Mouse (Mus musculus) stomach, embryonic 15.5 days (tissue): Measurements from ENCODE around the gene Usp32. TPM values are rescaled to one million over a fixed set of nuclear protein-coding genes. Genes with fewer than 3 reads are reported as not detected.
"Not testable (repeated sequence)": the region's sequence is repeated elsewhere in the genome, so short reads cannot be mapped to it uniquely, and the experiment has no call there.

Source experiments
- ATAC-seq: fragments of 200-750 bp; cut with Nextera tagmentation; 2 replicates; pipeline ENCODE4 v1.8.0; 2017; ENCODE audit warnings: low read depth, moderate number of reproducible peaks, moderate TSS enrichment; ENCODE audit not compliant: insufficient read depth, low FRiP score
- H3K27ac ChIP-seq: fragments of 300-500 bp; sonication (generic); 2 replicates; pipeline ENCODE4 v1.5.1; 2015; ENCODE audit warnings: mild to moderate bottlenecking, inconsistent platforms
- H3K27me3 ChIP-seq: fragments of 300-500 bp; sonication (generic); replicated peaks from 2 replicates; pipeline ENCODE4 v1.6.1; 2015; ENCODE audit warnings: inconsistent platforms
- H3K36me3 ChIP-seq: fragments of 300-500 bp; sonication (generic); 2 replicates; pipeline ENCODE4 v1.6.1; 2015; ENCODE audit warnings: inconsistent platforms
- H3K4me1 ChIP-seq: fragments of 300-500 bp; sonication (generic); 2 replicates; pipeline ENCODE4 v1.6.1; 2015; ENCODE audit warnings: inconsistent platforms
- H3K4me2 ChIP-seq: fragments of 300-500 bp; sonication (generic); 2 replicates; pipeline ENCODE4 v1.6.1; 2015; ENCODE audit warnings: mild to moderate bottlenecking, inconsistent platforms
- H3K4me3 ChIP-seq: fragments of 300-500 bp; sonication (generic); replicated peaks from 2 replicates; pipeline ENCODE4 v1.5.1; 2015; ENCODE audit warnings: inconsistent platforms
- H3K9ac ChIP-seq: fragments of 300-500 bp; sonication (generic); 2 replicates; pipeline ENCODE4 v1.6.1; 2015; ENCODE audit warnings: inconsistent platforms
- H3K9me3 ChIP-seq: fragments of 300-500 bp; sonication (generic); 2 replicates; pipeline ENCODE4 v1.6.1; 2016; ENCODE audit warnings: inconsistent platforms
- WGBS: fragments of 180-500 bp; shearing (Covaris S2); methylation state at CpG from one replicate; pipeline ENCODE4 v1.1.7; 2015; 5-methylcytosine and 5-hydroxymethylcytosine counted together
- polyA plus RNA-seq: library from polyadenylated mRNA; unstranded; fragments of >200 nt; fragmentation: Nextera tagmentation; extraction: Ambion mirVana; gene quantifications from 2 replicates; pipeline ENCODE4 v1.2.1, GENCODE M21; 2015

The Usp32 gene
- polyA plus RNA-seq, 1 experiment from 2014 or later: 4.8 TPM

GRCm38 (mm10) chr11:85167503-85167902, 27.5 kb upstream of the Usp32 start:
- H3K9me3 ChIP-seq: no peaks in the 10 kb centered on the region
- H3K9ac ChIP-seq: no peak overlapping the region
- no peak overlapping the region for H3K4me3 ChIP-seq
- H3K4me2 ChIP-seq: no peak overlapping the region
- H3K27me3 ChIP-seq: no peaks in the 10 kb centered on the region
- peaks cover 3% of the 10 kb centered on the region; the same call in 1 of the 2 replicates for H3K4me1 ChIP-seq
- no peak overlapping the region for H3K27ac ChIP-seq
- ATAC-seq: no peak
- 64% methylated on average over 1 of the region's 1 CpGs for WGBS
- H3K36me3 ChIP-seq: no peaks in the 10 kb centered on the region

- Histone ChIP-seq H3K4me3 (no peak overlapping the region), H3K9ac (no peak overlapping the region), H3K4me1 (0 out of 2 replicates have a peak, but pooled peaks cover 3% of the 10 kb centered on the region), H3K36me3 (no peaks in the 10 kb centered on the region), H3K27ac (no peak overlapping the region), H3K27me3 (no peaks in the 10 kb centered on the region), H3K9me3 (no peaks in the 10 kb centered on the region), H3K4me2 (no peak overlapping the region)
- no peak for ATAC-seq
Observed at GRCm38 (mm10) chr11:85164371-85164770, 24.4 kb upstream of the Usp32 start.

GRCm38 (mm10) chr11:85163014-85163413, 23.1 kb upstream of the Usp32 start:
- not testable (repeated sequence) for H3K4me2 ChIP-seq, ATAC-seq, H3K9ac ChIP-seq, H3K27me3 ChIP-seq, H3K9me3 ChIP-seq, H3K27ac ChIP-seq, H3K4me3 ChIP-seq, H3K36me3 ChIP-seq, H3K4me1 ChIP-seq
- WGBS: 79% methylated on average over 1 of the region's 1 CpGs

- no peaks in the 10 kb centered on the region for H3K36me3 ChIP-seq
- no peaks in the 10 kb centered on the region for H3K9me3 ChIP-seq
- 60% methylated on average over 2 of the region's 2 CpGs for WGBS
- H3K4me3 ChIP-seq: no peak overlapping the region
- H3K4me2 ChIP-seq: no peak overlapping the region
- ATAC-seq: no peak
- no peak overlapping the region for H3K9ac ChIP-seq
- H3K27ac ChIP-seq: no peak overlapping the region
- H3K27me3 ChIP-seq: no peaks in the 10 kb centered on the region
- H3K4me1 ChIP-seq: no peaks in the 10 kb centered on the region
Observed at GRCm38 (mm10) chr11:85157301-85157700, 17.3 kb upstream of the Usp32 start.

GRCm38 (mm10) chr11:85152256-85152930, 12.4 kb upstream of the Usp32 start:
- H3K27ac ChIP-seq: no peak overlapping the region
- no peaks in the 10 kb centered on the region for H3K4me1 ChIP-seq
- no peaks in the 10 kb centered on the region for H3K9me3 ChIP-seq
- ATAC-seq: no peak
- H3K4me2 ChIP-seq: no peak overlapping the region
- no peaks in the 10 kb centered on the region for H3K36me3 ChIP-seq
- H3K4me3 ChIP-seq: no peak overlapping the region
- no peaks in the 10 kb centered on the region for H3K27me3 ChIP-seq
- WGBS: 78% methylated on average over 2 of the region's 2 CpGs
- H3K9ac ChIP-seq: no peak overlapping the region

GRCm38 (mm10) chr11:85138776-85139474, 1.0 kb downstream of the Usp32 start:
- no peaks in the 10 kb centered on the region for H3K9me3 ChIP-seq
- no peaks in the 10 kb centered on the region for H3K36me3 ChIP-seq
- WGBS: 1% methylated on average over 17 of the region's 17 CpGs

GRCm38 (mm10) chr11:85131542-85131941, 8.4 kb downstream of the Usp32 start:
- H3K36me3 ChIP-seq: no peaks in the 10 kb centered on the region
- WGBS: 51% methylated on average over 2 of the region's 2 CpGs
- ATAC-seq: no peak
- H3K9me3 ChIP-seq: no peaks in the 10 kb centered on the region
- no peaks in the 10 kb centered on the region for H3K4me1 ChIP-seq
- H3K4me3 ChIP-seq: no peak overlapping the region
- no peaks in the 10 kb centered on the region for H3K27me3 ChIP-seq
- no peak overlapping the region for H3K9ac ChIP-seq
- H3K4me2 ChIP-seq: no peak overlapping the region
- no peak overlapping the region for H3K27ac ChIP-seq

More at GRCm38 (mm10) chr11:85138776-85139474, 1.0 kb downstream of the Usp32 start:
- peak overlapping the region; percentile 68 for H3K9ac ChIP-seq
- peak overlapping the region; percentile 69 for H3K27ac ChIP-seq
- H3K27me3 ChIP-seq: no peaks in the 10 kb centered on the region
- H3K4me1 ChIP-seq: no peaks in the 10 kb centered on the region
- H3K4me2 ChIP-seq: peak overlapping the region; percentile 75
- no peak for ATAC-seq
- H3K4me3 ChIP-seq: peak overlapping the region; percentile 91

GRCm38 (mm10) chr11:85128883-85129282, 11.1 kb downstream of the Usp32 start:
- no peaks in the 10 kb centered on the region for H3K9me3 ChIP-seq
- ATAC-seq: no peak
- no peaks in the 10 kb centered on the region for H3K36me3 ChIP-seq
- no peak overlapping the region for H3K4me3 ChIP-seq
- no peak overlapping the region for H3K4me2 ChIP-seq
- no peaks in the 10 kb centered on the region for H3K4me1 ChIP-seq
- 91% methylated on average over 1 of the region's 1 CpGs for WGBS
- no peaks in the 10 kb centered on the region for H3K27me3 ChIP-seq
- H3K27ac ChIP-seq: no peak overlapping the region
- H3K9ac ChIP-seq: no peak overlapping the region

GRCm38 (mm10) chr11:85126257-85127102, 13.5 kb downstream of the Usp32 start:
- Histone ChIP-seq H3K4me3 (no peak overlapping the region), H3K4me2 (no peak overlapping the region), H3K36me3 (no peaks in the 10 kb centered on the region), H3K27me3 (no peaks in the 10 kb centered on the region), H3K9ac (no peak overlapping the region), H3K4me1 (no peaks in the 10 kb centered on the region), H3K27ac (no peak overlapping the region), H3K9me3 (no peaks in the 10 kb centered on the region)
- WGBS: 81% methylated on average over 2 of the region's 2 CpGs
- no peak for ATAC-seq

GRCm38 (mm10) chr11:85123267-85123992, 16.5 kb downstream of the Usp32 start:
- H3K9ac ChIP-seq: no peak overlapping the region
- H3K36me3 ChIP-seq: no peaks in the 10 kb centered on the region
- H3K4me1 ChIP-seq: no peaks in the 10 kb centered on the region; the same call in 1 of the 2 replicates
- H3K27me3 ChIP-seq: no peaks in the 10 kb centered on the region
- H3K4me2 ChIP-seq: no peak overlapping the region
- no peak overlapping the region for H3K4me3 ChIP-seq
- 83% methylated on average over 3 of the region's 3 CpGs for WGBS
- H3K27ac ChIP-seq: no peak overlapping the region
- no peak for ATAC-seq
- no peaks in the 10 kb centered on the region for H3K9me3 ChIP-seq

- no peaks in the 10 kb centered on the region for H3K9me3 ChIP-seq
- no peaks in the 10 kb centered on the region; the same call in 1 of the 2 replicates for H3K4me1 ChIP-seq
- WGBS: 86% methylated on average over 1 of the region's 1 CpGs
- H3K36me3 ChIP-seq: no peaks in the 10 kb centered on the region
- H3K27me3 ChIP-seq: no peaks in the 10 kb centered on the region
- no peak for ATAC-seq
- H3K9ac ChIP-seq: no peak overlapping the region
- no peak overlapping the region for H3K27ac ChIP-seq
- no peak overlapping the region for H3K4me2 ChIP-seq
- no peak overlapping the region for H3K4me3 ChIP-seq
Observed at GRCm38 (mm10) chr11:85122073-85122472, 17.9 kb downstream of the Usp32 start.
